Mouse (Mus musculus) hindbrain, embryonic 13.5 days (tissue): ENCODE measurements around the gene Mgat5. TPM values are rescaled to one million over a fixed set of nuclear protein-coding genes. Genes with fewer than 3 reads are reported as not detected.

Experiments
- ATAC-seq: fragments of 200-750 bp; cut with Nextera tagmentation; 2 replicates; pipeline ENCODE4 v1.8.0; 2017; ENCODE audit warnings: moderate TSS enrichment; ENCODE audit not compliant: low FRiP score
- H3K27ac ChIP-seq: fragments of 300-500 bp; sonication (generic); 2 replicates; pipeline ENCODE4 v1.5.1; 2015; ENCODE audit warnings: inconsistent platforms, mild to moderate bottlenecking, moderate library complexity
- H3K27me3 ChIP-seq: fragments of 300-500 bp; sonication (generic); 2 replicates; pipeline ENCODE4 v1.6.1; 2015; ENCODE audit warnings: mild to moderate bottlenecking, inconsistent platforms
- H3K36me3 ChIP-seq: fragments of 300-500 bp; sonication (generic); 2 replicates; pipeline ENCODE4 v1.6.1; 2015; ENCODE audit warnings: mild to moderate bottlenecking, inconsistent platforms
- H3K4me1 ChIP-seq: fragments of 300-500 bp; sonication (generic); replicated peaks from 2 replicates; pipeline ENCODE4 v1.6.1; 2015; ENCODE audit warnings: inconsistent platforms
- H3K4me2 ChIP-seq: fragments of 300-500 bp; sonication (generic); 2 replicates; pipeline ENCODE4 v1.6.1; 2015; ENCODE audit warnings: inconsistent platforms, mild to moderate bottlenecking, moderate library complexity
- H3K4me3 ChIP-seq: fragments of 300-500 bp; sonication (generic); 2 replicates; pipeline ENCODE4 v1.5.1; 2015; ENCODE audit warnings: mild to moderate bottlenecking, inconsistent platforms
- H3K9ac ChIP-seq: fragments of 300-500 bp; sonication (generic); 2 replicates; pipeline ENCODE4 v1.6.1; 2015; ENCODE audit warnings: mild to moderate bottlenecking, inconsistent platforms
- H3K9me3 ChIP-seq: fragments of 300-500 bp; sonication (generic); 2 replicates; pipeline ENCODE4 v1.6.1; 2016; ENCODE audit warnings: inconsistent platforms
- WGBS: fragments of 180-500 bp; shearing (Covaris S2); methylation state at CpG from one replicate; pipeline ENCODE4 v1.1.7; 2015; 5-methylcytosine and 5-hydroxymethylcytosine counted together
- polyA plus RNA-seq: library from polyadenylated mRNA; unstranded; fragments of >200 nt; fragmentation: Nextera tagmentation; extraction: Ambion mirVana; gene quantifications from 2 replicates; pipeline ENCODE4 v1.2.1, GENCODE M21; 2015

Mgat5 gene
- polyA plus RNA-seq, 1 experiment from 2014 or later: 14.0 TPM

GRCm38 (mm10) chr1:127205501-127206019, 745 bp downstream of the Mgat5 start:
- Histone ChIP-seq H3K4me3 (peak overlapping the region; percentile 92), H3K4me1 (peaks cover 39% of the 10 kb centered on the region), H3K9ac (peak overlapping the region; percentile 92), H3K27me3 (no peaks in the 10 kb centered on the region), H3K4me2 (peak overlapping the region; percentile 67), H3K36me3 (no peaks in the 10 kb centered on the region), H3K27ac (peak overlapping the region; percentile 96), H3K9me3 (no peaks in the 10 kb centered on the region)
- ATAC-seq: peak; percentile 33
- under 1% methylated on average over 24 of the region's 24 CpGs for WGBS

- H3K27me3 ChIP-seq: no peaks in the 10 kb centered on the region
- H3K36me3 ChIP-seq: no peaks in the 10 kb centered on the region
- peaks cover 43% of the 10 kb centered on the region for H3K4me1 ChIP-seq
- H3K9me3 ChIP-seq: no peaks in the 10 kb centered on the region
- peak overlapping the region; percentile 67 for H3K4me2 ChIP-seq
- H3K27ac ChIP-seq: peak overlapping the region; percentile 96
- H3K4me3 ChIP-seq: peak overlapping the region; percentile 92
- peak overlapping the region; percentile 92 for H3K9ac ChIP-seq
- ATAC-seq: peak; percentile 58
- 1% methylated on average over 39 of the region's 39 CpGs for WGBS
Measured at GRCm38 (mm10) chr1:127206020-127206641, 1.3 kb downstream of the Mgat5 start.

GRCm38 (mm10) chr1:127206881-127207555, 2.2 kb downstream of the Mgat5 start:
- peaks cover 44% of the 10 kb centered on the region for H3K4me1 ChIP-seq
- peak overlapping the region; percentile 96 for H3K27ac ChIP-seq
- peak overlapping the region; percentile 92 for H3K4me3 ChIP-seq
- no peaks in the 10 kb centered on the region for H3K27me3 ChIP-seq
- H3K4me2 ChIP-seq: peak overlapping the region; percentile 67
- no peaks in the 10 kb centered on the region for H3K36me3 ChIP-seq
- WGBS: 68% methylated on average over 11 of the region's 11 CpGs
- peak overlapping the region; percentile 92 for H3K9ac ChIP-seq
- H3K9me3 ChIP-seq: no peaks in the 10 kb centered on the region
- ATAC-seq: no peak

- Histone ChIP-seq H3K4me1 (peaks cover 54% of the 10 kb centered on the region), H3K36me3 (no peaks in the 10 kb centered on the region), H3K27me3 (no peaks in the 10 kb centered on the region), H3K9me3 (no peaks in the 10 kb centered on the region), H3K9ac (peak overlapping the region; percentile 92), H3K4me2 (peak overlapping the region; percentile 67), H3K4me3 (peak overlapping the region; percentile 92; the same call in 1 of the 2 replicates), H3K27ac (no peak overlapping the region)
- no peak for ATAC-seq
- 85% methylated on average over 9 of the region's 9 CpGs for WGBS
Measured at GRCm38 (mm10) chr1:127208167-127208566, 3.4 kb downstream of the Mgat5 start.

DNA sequence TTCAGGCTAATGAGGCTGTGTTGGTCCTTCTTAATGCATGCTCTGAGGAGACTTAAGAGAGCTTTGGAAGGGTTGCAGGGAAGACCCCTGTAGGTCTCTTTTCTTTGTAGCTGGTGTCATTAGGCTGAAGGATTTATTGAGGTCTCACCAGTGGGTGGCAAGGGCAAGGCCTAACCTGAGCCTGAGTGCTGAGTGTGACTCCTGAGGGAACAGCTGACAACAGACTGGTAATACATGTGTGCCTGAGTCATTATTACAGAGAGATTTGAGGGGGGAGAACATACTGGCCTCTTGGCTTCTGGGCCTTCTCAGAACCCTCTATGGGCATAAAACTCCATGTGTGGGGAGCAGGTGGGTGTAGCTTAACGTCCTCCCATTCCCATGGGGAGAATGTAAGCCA, 8.0 kb downstream of the Mgat5 start:
- no peak for ATAC-seq
- Histone ChIP-seq H3K9ac (no peak overlapping the region), H3K27me3 (no peaks in the 10 kb centered on the region), H3K4me3 (no peak overlapping the region), H3K27ac (no peak overlapping the region), H3K9me3 (no peaks in the 10 kb centered on the region), H3K4me1 (peaks cover 52% of the 10 kb centered on the region), H3K4me2 (no peak overlapping the region), H3K36me3 (no peaks in the 10 kb centered on the region)
- 13% methylated on average over 1 of the region's 1 CpGs for WGBS

GRCm38 (mm10) chr1:127213434-127213833, 8.6 kb downstream of the Mgat5 start:
- ATAC-seq: no peak
- WGBS: 50% methylated on average over 3 of the region's 3 CpGs
- H3K36me3 ChIP-seq: no peaks in the 10 kb centered on the region
- H3K9me3 ChIP-seq: no peaks in the 10 kb centered on the region
- H3K27ac ChIP-seq: no peak overlapping the region
- H3K4me1 ChIP-seq: peaks cover 46% of the 10 kb centered on the region
- H3K27me3 ChIP-seq: no peaks in the 10 kb centered on the region
- H3K4me2 ChIP-seq: no peak overlapping the region
- no peak overlapping the region for H3K4me3 ChIP-seq
- H3K9ac ChIP-seq: no peak overlapping the region

- WGBS: 96% methylated on average over 8 of the region's 8 CpGs
- peaks cover 47% of the 10 kb centered on the region for H3K4me1 ChIP-seq
- H3K27me3 ChIP-seq: no peaks in the 10 kb centered on the region
- no peak overlapping the region for H3K9ac ChIP-seq
- H3K4me2 ChIP-seq: no peak overlapping the region
- no peak overlapping the region for H3K4me3 ChIP-seq
- no peak for ATAC-seq
- no peaks in the 10 kb centered on the region for H3K9me3 ChIP-seq
- H3K36me3 ChIP-seq: no peaks in the 10 kb centered on the region
- H3K27ac ChIP-seq: no peak overlapping the region
Measured at GRCm38 (mm10) chr1:127214585-127215232, 9.9 kb downstream of the Mgat5 start.

DNA sequence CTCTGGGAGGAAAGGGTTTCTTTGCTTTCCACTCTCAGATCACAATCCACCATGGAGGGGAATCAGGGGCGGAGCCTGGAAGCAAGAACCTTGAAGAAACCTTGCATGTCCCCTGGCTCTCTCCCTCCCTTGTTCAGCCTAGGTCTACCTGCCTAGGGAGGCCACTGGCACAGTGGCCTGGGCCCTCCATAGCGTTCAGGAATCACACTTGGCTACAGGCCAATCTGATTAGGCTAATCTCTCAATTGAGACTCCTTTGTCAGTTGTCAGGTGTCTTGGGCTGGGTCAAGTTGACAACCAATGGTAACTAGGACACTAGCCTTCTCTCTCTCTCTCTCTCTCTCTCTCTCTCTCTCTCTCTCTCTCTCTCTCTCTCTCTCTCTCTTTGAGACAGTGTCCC, 12.2 kb downstream of the Mgat5 start:
- Histone ChIP-seq H3K36me3 (no peaks in the 10 kb centered on the region), H3K9ac (no peak overlapping the region), H3K4me1 (peaks cover 38% of the 10 kb centered on the region), H3K4me3 (no peak overlapping the region), H3K4me2 (no peak overlapping the region), H3K9me3 (no peaks in the 10 kb centered on the region), H3K27ac (0 out of 2 replicates have a peak overlapping the region, but pooled peaks have one; percentile 8), H3K27me3 (no peaks in the 10 kb centered on the region)
- no peak for ATAC-seq
- 59% methylated on average over 2 of the region's 2 CpGs for WGBS

DNA sequence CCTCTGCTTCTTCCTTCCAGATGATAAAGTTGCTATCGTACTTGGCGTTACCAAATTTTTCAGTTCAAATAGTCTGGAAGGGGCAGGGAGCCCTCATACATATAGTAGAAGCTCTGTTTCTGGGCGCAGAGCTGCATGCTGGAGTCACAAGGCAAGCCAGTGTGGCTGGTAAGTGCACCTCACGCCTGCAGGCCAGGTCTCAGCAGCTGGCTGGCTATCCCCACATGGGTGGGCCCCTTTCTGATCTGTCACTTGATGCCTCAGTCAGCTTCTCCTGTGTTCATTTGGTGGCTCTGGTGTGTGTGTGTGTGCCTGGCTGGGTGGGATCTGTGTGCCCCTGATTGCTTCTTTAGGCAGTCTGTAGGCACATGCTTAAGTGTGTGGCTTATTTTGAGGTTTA, 12.8 kb downstream of the Mgat5 start:
- Histone ChIP-seq H3K9ac (no peak overlapping the region), H3K4me1 (peaks cover 32% of the 10 kb centered on the region), H3K27ac (no peak overlapping the region), H3K27me3 (no peaks in the 10 kb centered on the region), H3K4me3 (no peak overlapping the region), H3K9me3 (no peaks in the 10 kb centered on the region), H3K36me3 (no peaks in the 10 kb centered on the region), H3K4me2 (no peak overlapping the region)
- 79% methylated on average over 4 of the region's 4 CpGs for WGBS
- ATAC-seq: no peak

DNA sequence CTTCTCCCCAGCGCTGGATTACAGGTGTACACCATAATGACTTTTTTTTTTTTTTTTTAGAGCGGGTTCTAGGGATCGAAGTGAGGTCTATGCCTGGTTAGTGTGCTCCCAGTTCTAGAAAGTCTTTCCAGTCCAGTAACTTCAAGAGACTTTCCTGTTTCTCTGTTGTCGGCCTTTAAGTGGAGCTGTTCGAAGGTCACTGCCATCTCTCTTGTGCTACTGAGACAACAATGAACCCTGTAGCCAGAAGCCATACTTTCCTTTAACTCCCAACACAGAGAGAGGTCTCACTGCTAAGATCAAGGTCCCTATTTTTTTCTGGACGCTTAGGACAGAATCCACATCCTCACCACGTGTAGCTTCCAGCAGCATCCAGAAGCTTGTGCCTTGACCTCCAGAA, 13.4 kb downstream of the Mgat5 start:
- Histone ChIP-seq H3K4me1 (peaks cover 27% of the 10 kb centered on the region), H3K9me3 (no peaks in the 10 kb centered on the region), H3K27ac (no peak overlapping the region), H3K9ac (no peak overlapping the region), H3K36me3 (no peaks in the 10 kb centered on the region), H3K27me3 (no peaks in the 10 kb centered on the region), H3K4me3 (no peak overlapping the region), H3K4me2 (no peak overlapping the region)
- no peak for ATAC-seq
- WGBS: 88% methylated on average over 7 of the region's 7 CpGs

DNA sequence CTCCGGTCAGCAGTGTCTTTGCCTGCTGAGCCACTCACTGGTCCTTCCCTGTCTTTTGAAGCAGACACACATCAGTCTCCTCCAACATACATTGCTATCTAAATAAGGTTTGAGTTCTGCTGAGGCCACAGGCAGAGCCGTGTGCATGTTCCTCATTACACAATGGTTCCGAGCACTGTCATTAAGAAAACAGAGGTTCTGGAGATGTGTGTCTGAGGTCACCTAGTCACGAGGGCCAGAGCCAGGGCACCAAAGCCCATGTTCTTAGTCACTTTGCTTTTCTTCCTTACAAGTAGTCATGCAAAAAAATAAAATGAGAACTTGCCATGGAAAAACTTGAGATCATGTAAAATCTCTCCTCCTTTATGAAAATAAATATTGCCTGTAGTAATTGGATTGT, 14.3 kb downstream of the Mgat5 start:
- Histone ChIP-seq H3K4me2 (no peak overlapping the region), H3K36me3 (no peaks in the 10 kb centered on the region)
- 89% methylated on average over 4 of the region's 4 CpGs for WGBS

DNA sequence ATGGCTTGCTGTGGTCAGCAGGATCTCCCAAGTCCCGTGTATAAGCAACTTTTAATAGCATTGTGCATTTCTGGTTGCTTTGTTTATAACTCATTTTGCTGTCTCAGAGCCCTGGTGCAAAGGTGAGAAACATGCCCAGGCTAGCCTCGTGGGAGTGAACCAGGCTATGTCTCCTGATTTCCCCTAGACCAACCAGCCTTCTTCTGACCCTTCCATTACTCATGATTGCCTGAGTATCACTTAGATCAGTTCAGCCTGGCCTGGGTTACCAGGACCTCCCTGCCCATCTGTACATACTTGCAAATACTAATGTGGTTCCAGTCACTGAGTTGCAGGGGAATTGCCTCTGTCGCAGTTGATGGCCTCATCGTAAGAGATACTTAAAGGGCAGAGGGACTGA, 14.8 kb downstream of the Mgat5 start:
- Histone ChIP-seq H3K9me3 (no peaks in the 10 kb centered on the region), H3K4me1 (peaks cover 21% of the 10 kb centered on the region), H3K9ac (no peak overlapping the region), H3K27me3 (no peaks in the 10 kb centered on the region), H3K27ac (no peak overlapping the region), H3K4me3 (no peak overlapping the region), H3K4me2 (no peak overlapping the region), H3K36me3 (no peaks in the 10 kb centered on the region)
- 84% methylated on average over 4 of the region's 4 CpGs for WGBS
- no peak for ATAC-seq

More for the DNA sequence above, 14.3 kb downstream of the Mgat5 start:
- no peaks in the 10 kb centered on the region for H3K9me3 ChIP-seq
- no peak for ATAC-seq
- H3K9ac ChIP-seq: no peak overlapping the region
- H3K27ac ChIP-seq: no peak overlapping the region
- H3K27me3 ChIP-seq: no peaks in the 10 kb centered on the region
- no peak overlapping the region for H3K4me3 ChIP-seq
- H3K4me1 ChIP-seq: peaks cover 21% of the 10 kb centered on the region
